Mouse (Mus musculus) ES-E14 (cell line): ENCODE data around the gene Fam19a5. TPM values are rescaled to one million over a fixed set of nuclear protein-coding genes. Genes with fewer than 3 reads are reported as not detected.

Experiments
- DNase-seq: peaks from one replicate; pipeline ENCODE4 v3.0.0-alpha.2; 2013; ENCODE audit warnings: low read depth, low spot score
- H3K27ac ChIP-seq: 2 replicates; pipeline ENCODE4 v1.5.1; 2012; ENCODE audit warnings: low read depth, mild to moderate bottlenecking, low read length, moderate library complexity, mixed read lengths; ENCODE audit not compliant: poor library complexity, insufficient read depth, severe bottlenecking
- H3K36me3 ChIP-seq: 2 replicates; pipeline ENCODE4 v1.6.1; 2012; ENCODE audit warnings: mild to moderate bottlenecking, low read length, moderate library complexity, mixed read lengths; ENCODE audit not compliant: control insufficient read depth, poor library complexity, insufficient read depth, severe bottlenecking
- H3K4me1 ChIP-seq, 2 experiments: fragments of 150-350 bp in 1 of 2; sonication (generic) in 1 of 2; 2 replicates each; pipeline ENCODE4 v1.6.1; 2012; ENCODE audit warnings: low read length in 2 of 2, mild to moderate bottlenecking in 1 of 2, mixed read lengths in 1 of 2; ENCODE audit not compliant: control insufficient read depth in 2 of 2, insufficient read depth in 2 of 2, poor library complexity in 1 of 2
- H3K4me3 ChIP-seq, 2 experiments: fragments of 150-350 bp in 1 of 2; sonication (generic) in 1 of 2; 2 replicates each; pipeline ENCODE4 v1.5.1; 2012; ENCODE audit warnings: low read length in 2 of 2, low read depth in 1 of 2, mild to moderate bottlenecking in 1 of 2, mixed read lengths in 1 of 2; ENCODE audit not compliant: insufficient read depth in 1 of 2, poor library complexity in 1 of 2, severe bottlenecking in 1 of 2
- H3K9ac ChIP-seq: 2 replicates; pipeline ENCODE4 v1.6.1; 2012; ENCODE audit warnings: low read depth, mild to moderate bottlenecking, low read length, mixed read lengths; ENCODE audit not compliant: poor library complexity, insufficient read depth, severe bottlenecking
- H3K9me3 ChIP-seq: fragments of 150-350 bp; sonication (generic); 2 replicates; pipeline ENCODE4 v1.6.1; 2012; ENCODE audit warnings: low read depth, mild to moderate bottlenecking, low read length; ENCODE audit not compliant: control insufficient read depth, insufficient read depth
- CHD2 ChIP-seq: IDR thresholded peaks from 2 replicates; pipeline ENCODE4 v1.6.1; 2014; ENCODE audit warnings: mild to moderate bottlenecking, low read depth, low read length, inconsistent platforms
- HCFC1 ChIP-seq: IDR thresholded peaks from 2 replicates; pipeline ENCODE4 v1.6.1; 2012; ENCODE audit warnings: low read length, inconsistent platforms, borderline replicate concordance; ENCODE audit not compliant: insufficient read depth
- MAFK ChIP-seq: IDR thresholded peaks from 2 replicates; pipeline ENCODE4 v1.6.1; 2014; ENCODE audit warnings: mild to moderate bottlenecking, low read depth, low read length, inconsistent platforms; ENCODE audit not compliant: insufficient read depth
- ZC3H11A ChIP-seq: IDR thresholded peaks from 2 replicates; pipeline ENCODE4 v1.6.1; 2012; ENCODE audit warnings: low read depth, mild to moderate bottlenecking, inconsistent platforms, low read length, borderline replicate concordance
- ZNF384 ChIP-seq: IDR thresholded peaks from 2 replicates; pipeline ENCODE4 v1.6.1; 2012; ENCODE audit warnings: low read depth, low read length, inconsistent platforms
- in situ Hi-C, 2 experiments: fragments of 600-800 bp; cut with MboI; formaldehyde crosslinking; loops; one replicate each; pipeline ENCODE4 v1.15.1; 2025; ENCODE audit warnings: low sequenced_read_pairs in 2 of 2, inconsistent platforms in 1 of 2; ENCODE audit not compliant: unreplicated experiment in 2 of 2
- total RNA-seq: library from RNA; depleted of rRNA; stranded (reverse); fragments of 300-350 nt; gene quantifications from 2 replicates; pipeline ENCODE4 v1.2.3, GENCODE M21; 2012

The Fam19a5 gene
- total RNA-seq, 1 experiment, result 4.6 TPM

GRCm38 (mm10) chr15:87597766-87598165, 53.7 kb downstream of the Fam19a5 start:
- Histone ChIP-seq H3K27ac (no peak overlapping the region), H3K4me1 (no peaks in the 10 kb centered on the region), H3K9me3 (no peaks in the 10 kb centered on the region), H3K36me3 (no peaks in the 10 kb centered on the region), H3K4me3 (no peak overlapping the region), H3K9ac (no peak overlapping the region)
- DNase-seq, result no peak
- TF ChIP-seq CHD2, result no peak
- in situ Hi-C loops, result no loop called here

- TF ChIP-seq ZNF384 (no peak), HCFC1 (no peak), MAFK (no peak), ZC3H11A (no peak), CHD2 (no peak)
- DNase-seq, result no peak
- Histone ChIP-seq H3K4me1 (no peaks in the 10 kb centered on the region; a peak in 1 of 4 replicates), H3K36me3 (no peaks in the 10 kb centered on the region), H3K4me3 (no peak overlapping the region), H3K27ac (no peak overlapping the region), H3K9me3 (no peaks in the 10 kb centered on the region), H3K9ac (no peak overlapping the region)
- in situ Hi-C loops, result no loop called here
Observed at GRCm38 (mm10) chr15:87598636-87599035, 54.5 kb downstream of the Fam19a5 start.

- no peak overlapping the region for H3K27ac ChIP-seq
- no peak for TF ChIP-seq CHD2
- no peak for TF ChIP-seq ZC3H11A
- TF ChIP-seq HCFC1, result no peak
- TF ChIP-seq MAFK, result no peak
- no peak for TF ChIP-seq ZNF384
- no peak overlapping the region for H3K4me3 ChIP-seq
- H3K9ac ChIP-seq, result no peak overlapping the region
- H3K4me1 ChIP-seq, result peaks cover 0 to 5% of the 10 kb centered on the region in 2 experiments; a peak in 2 of 4 replicates
- in situ Hi-C loops, result no loop called here
- H3K36me3 ChIP-seq, result no peaks in the 10 kb centered on the region
- no peaks in the 10 kb centered on the region for H3K9me3 ChIP-seq
- DNase-seq, result no peak
Observed at GRCm38 (mm10) chr15:87603316-87603715, 59.2 kb downstream of the Fam19a5 start.

GRCm38 (mm10) chr15:87605504-87606280, 61.6 kb downstream of the Fam19a5 start:
- in situ Hi-C loops, result no loop called here
- Histone ChIP-seq H3K27ac (no peak overlapping the region), H3K36me3 (no peaks in the 10 kb centered on the region), H3K4me3 (no peak overlapping the region), H3K4me1 (peaks cover 0 to 5% of the 10 kb centered on the region in 2 experiments; a peak in 2 of 4 replicates), H3K9ac (no peak overlapping the region), H3K9me3 (no peaks in the 10 kb centered on the region)
- TF ChIP-seq ZC3H11A (no peak), CHD2 (no peak), HCFC1 (no peak), MAFK (no peak), ZNF384 (no peak)
- DNase-seq, result no peak

- Histone ChIP-seq H3K4me1 (peaks cover 0 to 5% of the 10 kb centered on the region in 2 experiments; a peak in 2 of 4 replicates), H3K9me3 (no peaks in the 10 kb centered on the region), H3K27ac (no peak overlapping the region), H3K36me3 (no peaks in the 10 kb centered on the region), H3K9ac (no peak overlapping the region), H3K4me3 (no peak overlapping the region)
- in situ Hi-C loops, result no loop called here
- TF ChIP-seq HCFC1, result no peak
- no peak for TF ChIP-seq ZNF384
- no peak for TF ChIP-seq MAFK
- TF ChIP-seq CHD2, result no peak
- TF ChIP-seq ZC3H11A, result no peak
- DNase-seq, result no peak
Observed at GRCm38 (mm10) chr15:87606702-87607101, 62.6 kb downstream of the Fam19a5 start.
